Mouse (Mus musculus) central nervous system, embryonic 18 days (tissue): ENCODE measurements around the gene Pet117. TPM values are rescaled to one million over a fixed set of nuclear protein-coding genes. Genes with fewer than 3 reads are reported as not detected.

ENCODE experiments used
- polyA plus RNA-seq: library from polyadenylated mRNA; depleted of rRNA; stranded (reverse); fragments of >200 nt; gene quantifications from 2 replicates; pipeline ENCODE4 v1.2.3, GENCODE M21; 2012; rRNA removed

The Pet117 gene
- polyA plus RNA-seq: not detected in 2 replicates

DNA sequence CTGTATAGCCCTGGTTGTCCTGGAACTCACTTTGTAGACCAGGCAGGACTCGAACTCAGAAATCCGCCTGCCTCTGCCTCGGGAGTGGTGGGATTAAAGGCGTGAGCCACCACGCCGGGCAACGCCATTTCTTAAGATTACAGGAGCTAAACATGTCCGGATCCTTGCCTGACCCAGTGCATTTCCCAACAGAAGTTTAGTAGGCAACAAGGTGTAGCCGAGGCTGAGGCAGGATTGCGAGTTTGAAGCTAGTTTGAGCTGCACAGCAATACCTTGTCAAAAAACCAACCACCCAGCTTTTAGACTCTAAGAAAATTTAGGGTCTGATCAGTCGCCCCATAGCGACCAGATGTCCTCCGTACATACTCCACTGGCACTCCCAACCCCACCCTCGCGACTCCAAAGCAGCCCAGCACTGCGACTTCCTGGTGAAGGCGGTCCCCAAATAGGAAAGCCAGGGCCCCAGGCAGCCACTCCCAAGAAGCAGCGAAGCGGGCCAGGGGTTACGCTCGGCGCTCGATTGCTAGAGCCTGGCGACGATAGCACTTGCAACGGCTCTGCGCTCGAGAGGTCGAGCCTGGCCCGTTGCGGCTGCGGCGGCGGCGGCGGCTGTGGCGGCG is at the start of gene Pet117, which contains the start of gene Kat14:
TSS of gene Pet117 (plus strand) at position 597 of the 620 bp plus-strand sequence.
TSS of gene Kat14 (plus strand) at position 584 of the 620 bp plus-strand sequence.

GRCm38 (mm10) chr2:144331401-144332302 is 37.1 kb upstream of the Pet117 start, which contains the start of gene Ovol2:
Gene Ovol2, minus strand, starts transcription at chr2:144332146.

Other genes starting within 250 kb of the Pet117 start
- 6.2 and 6.5 TPM in 2 replicates for gene Mgme1, start 98.3 kb upstream of the Pet117 start, polyA plus RNA-seq
- 64.9 and 65.9 TPM in 2 replicates for gene Snx5, start 98.1 kb upstream of the Pet117 start, polyA plus RNA-seq
- gene Ovol2, start 36.9 kb upstream of the Pet117 start, polyA plus RNA-seq: 0.09 and 0.12 TPM in 2 replicates
- 21.7 and 22.1 TPM in 2 replicates for gene Kat14, start within 50 bp of the Pet117 start, polyA plus RNA-seq
- 20.9 and 23.8 TPM in 2 replicates for gene Dzank1, start 158.4 kb downstream of the Pet117 start, polyA plus RNA-seq
- 21.3 and 21.7 TPM in 2 replicates for gene Polr3f, start 158.7 kb downstream of the Pet117 start, polyA plus RNA-seq
- gene Rbbp9, start 181.9 kb downstream of the Pet117 start, polyA plus RNA-seq: 33.7 and 35.6 TPM in 2 replicates
- gene Sec23b, start 187.2 kb downstream of the Pet117 start, polyA plus RNA-seq: 54.5 and 58.0 TPM in 2 replicates
- 58.8 and 65.7 TPM in 2 replicates for gene Smim26, start 225.1 kb downstream of the Pet117 start, polyA plus RNA-seq
- 62.1 and 67.6 TPM in 2 replicates for gene Dtd1, start 230.9 kb downstream of the Pet117 start, polyA plus RNA-seq